Mouse (Mus musculus): ENCODE measurements around the gene Upk2.

GRCm38 (mm10) chr9:44468224-44468623 lies 13.4 kb upstream of the Upk2 start:
- TF ChIP-seq ZC3H11A (IDR thresholded peaks at IDR 0.05; ENCODE audit: low read depth, low read length) (no peak), POLR2AphosphoS2 (IDR thresholded peaks at IDR 0.05; ENCODE audit: low read depth, low read length) (no peak), EP300 (IDR thresholded peaks at IDR 0.05; ENCODE audit: low read length) (no peak), KAT2A (IDR thresholded peaks at IDR 0.05; ENCODE audit: insufficient replicate concordance, low read length) (no peak), POLR2A (IDR thresholded peaks at IDR 0.05; ENCODE audit: low read depth, low read length) (no peak)
